Mouse (Mus musculus) forebrain, postnatal 0 days (tissue): Measurements from ENCODE around the gene Atp7a. TPM values are rescaled to one million over a fixed set of nuclear protein-coding genes. Genes with fewer than 3 reads are reported as not detected.
A peak's percentile ranks its signal among the peaks of the same experiment; 100 is the strongest.
"Not testable (repeated sequence)": the region's sequence is repeated elsewhere in the genome, so short reads cannot be mapped to it uniquely, and the experiment has no call there.

ENCODE experiments used
- ATAC-seq: fragments of 200-750 bp; cut with Nextera tagmentation; 2 replicates; pipeline ENCODE4 v1.8.0; 2017; ENCODE audit warnings: mild to moderate bottlenecking, moderate library complexity
- DNase-seq: peaks from one replicate; pipeline ENCODE4 v3.0.0-alpha.2; 2015
- H3K27ac ChIP-seq: fragments of 300-500 bp; sonication (generic); 2 replicates; pipeline ENCODE4 v1.5.1; 2014; ENCODE audit warnings: low read depth, mild to moderate bottlenecking, antibody characterized with exemption, low read length, moderate library complexity, mixed read lengths
- H3K27me3 ChIP-seq: fragments of 300-500 bp; sonication (generic); 2 replicates; pipeline ENCODE4 v1.6.1; 2014; ENCODE audit warnings: mild to moderate bottlenecking, low read length, mixed read lengths; ENCODE audit not compliant: insufficient read depth
- H3K36me3 ChIP-seq: fragments of 300-500 bp; sonication (generic); 2 replicates; pipeline ENCODE4 v1.6.1; 2014; ENCODE audit warnings: mild to moderate bottlenecking, moderate library complexity; ENCODE audit not compliant: insufficient read depth
- H3K4me1 ChIP-seq: fragments of 300-500 bp; sonication (generic); 2 replicates; pipeline ENCODE4 v1.6.1; 2014; ENCODE audit warnings: antibody characterized with exemption; ENCODE audit not compliant: insufficient read depth
- H3K4me2 ChIP-seq: fragments of 300-500 bp; sonication (generic); 2 replicates; pipeline ENCODE4 v1.6.1; 2014; ENCODE audit warnings: low read depth, mild to moderate bottlenecking, moderate library complexity
- H3K4me3 ChIP-seq: fragments of 300-500 bp; sonication (generic); 2 replicates; pipeline ENCODE4 v1.5.1; 2014; ENCODE audit warnings: low read depth, low read length, mixed read lengths
- H3K9ac ChIP-seq: fragments of 300-500 bp; sonication (generic); 2 replicates; pipeline ENCODE4 v1.6.1; 2014; ENCODE audit warnings: mild to moderate bottlenecking
- H3K9me3 ChIP-seq: fragments of 300-500 bp; sonication (generic); 2 replicates; pipeline ENCODE4 v1.6.1; 2016; ENCODE audit warnings: low read length
- CTCF ChIP-seq: sonication (generic); IDR thresholded peaks from 2 replicates; pipeline ENCODE4 v1.5.1; 2016; ENCODE audit warnings: antibody characterized with exemption, control low read depth, low read depth
- WGBS: fragments of 180-500 bp; shearing (Covaris S2); extraction: QIAGEN DNeasy Blood & Tissue Kit; methylation state at CpG from one replicate; pipeline ENCODE4 v1.1.7; 2014; 5-methylcytosine and 5-hydroxymethylcytosine counted together
- polyA plus RNA-seq: library from polyadenylated mRNA; unstranded; fragments of >200 nt; fragmentation: Nextera tagmentation; extraction: Ambion mirVana; gene quantifications from 2 replicates; pipeline ENCODE4 v1.2.1, GENCODE M21; 2015
- total RNA-seq: library from RNA; depleted of rRNA; stranded (reverse); fragments of >200 nt; gene quantifications from 2 replicates; pipeline ENCODE4 v1.2.3, GENCODE M21; 2014

The Atp7a gene
- total and polyA plus RNA-seq, 2 experiments from 2014 or later: 6.5 to 14.6 TPM

- no peaks in the 10 kb centered on the region for H3K4me1 ChIP-seq
- H3K4me3 ChIP-seq: no peak overlapping the region
- H3K27me3 ChIP-seq: no peaks in the 10 kb centered on the region
- WGBS: 76% methylated on average over 3 of the region's 3 CpGs
- H3K36me3 ChIP-seq: no peaks in the 10 kb centered on the region
- ATAC-seq: no peak
- no peak overlapping the region for H3K27ac ChIP-seq
- no peak overlapping the region for H3K4me2 ChIP-seq
- no peak for DNase-seq
- TF ChIP-seq CTCF: no peak
- H3K9me3 ChIP-seq: no peaks in the 10 kb centered on the region
- no peak overlapping the region for H3K9ac ChIP-seq
Measured at GRCm38 (mm10) chrX:106037185-106037752, 10.2 kb downstream of the Atp7a start.

- H3K9me3 ChIP-seq: no peaks in the 10 kb centered on the region
- no peak overlapping the region; the same call in 1 of the 2 replicates for H3K27ac ChIP-seq
- WGBS: 41% methylated on average over 8 of the region's 8 CpGs
- H3K4me2 ChIP-seq: no peak overlapping the region
- no peaks in the 10 kb centered on the region for H3K4me1 ChIP-seq
- H3K27me3 ChIP-seq: no peaks in the 10 kb centered on the region
- peak; percentile 43 for DNase-seq
- peak; percentile 43 for ATAC-seq
- H3K36me3 ChIP-seq: no peaks in the 10 kb centered on the region
- no peak for TF ChIP-seq CTCF
- no peak overlapping the region for H3K4me3 ChIP-seq
- no peak overlapping the region for H3K9ac ChIP-seq
Measured at GRCm38 (mm10) chrX:106043863-106044617, 17.0 kb downstream of the Atp7a start.

DNA sequence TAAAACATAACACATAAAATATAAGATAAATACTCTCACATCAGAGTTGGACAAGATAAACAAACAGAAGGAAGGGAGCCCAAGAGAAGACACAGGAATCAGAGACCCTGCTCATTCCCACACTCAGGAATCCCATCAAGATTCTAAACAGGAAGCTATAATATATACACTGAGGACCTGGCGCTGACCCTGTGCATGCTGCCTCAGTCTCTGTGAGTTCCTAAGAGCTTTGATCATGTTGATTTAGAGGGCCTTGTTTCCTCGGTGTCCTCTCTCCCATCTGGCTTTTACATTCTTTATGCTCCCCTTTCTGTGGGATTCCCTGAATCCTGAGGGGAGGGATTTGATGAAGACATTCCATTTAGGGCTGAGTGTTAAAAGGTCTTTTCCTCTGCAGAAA is 18.4 kb downstream of the Atp7a start:
- no peaks in the 10 kb centered on the region for H3K9me3 ChIP-seq
- DNase-seq (no peak), ATAC-seq (no peak)
- no peak for TF ChIP-seq CTCF
- H3K4me3 ChIP-seq: no peak overlapping the region
- no peak overlapping the region for H3K4me2 ChIP-seq
- H3K36me3 ChIP-seq: no peaks in the 10 kb centered on the region
- H3K27me3 ChIP-seq: no peaks in the 10 kb centered on the region
- H3K9ac ChIP-seq: no peak overlapping the region
- 77% methylated on average over 2 of the region's 2 CpGs for WGBS
- H3K4me1 ChIP-seq: no peaks in the 10 kb centered on the region
- H3K27ac ChIP-seq: no peak overlapping the region

GRCm38 (mm10) chrX:106045928-106046327 is 18.9 kb downstream of the Atp7a start:
- H3K4me3 ChIP-seq: no peak overlapping the region
- no peak overlapping the region for H3K4me2 ChIP-seq
- no peak overlapping the region for H3K27ac ChIP-seq
- no peak overlapping the region for H3K9ac ChIP-seq
- TF ChIP-seq CTCF: no peak
- no peaks in the 10 kb centered on the region for H3K27me3 ChIP-seq
- H3K4me1 ChIP-seq: no peaks in the 10 kb centered on the region
- no peak for ATAC-seq
- H3K36me3 ChIP-seq: no peaks in the 10 kb centered on the region
- DNase-seq: no peak
- 85% methylated on average over 9 of the region's 9 CpGs for WGBS
- no peaks in the 10 kb centered on the region for H3K9me3 ChIP-seq

- Histone ChIP-seq H3K4me2 (no peak overlapping the region), H3K9me3 (no peaks in the 10 kb centered on the region), H3K4me3 (no peak overlapping the region), H3K36me3 (no peaks in the 10 kb centered on the region), H3K27me3 (no peaks in the 10 kb centered on the region), H3K27ac (no peak overlapping the region), H3K9ac (no peak overlapping the region), H3K4me1 (no peaks in the 10 kb centered on the region)
- ATAC-seq: no peak
- DNase-seq: no peak
- no peak for TF ChIP-seq CTCF
- WGBS: 75% methylated on average over 1 of the region's 1 CpGs
Measured at GRCm38 (mm10) chrX:106048191-106048590, 21.1 kb downstream of the Atp7a start.

DNA sequence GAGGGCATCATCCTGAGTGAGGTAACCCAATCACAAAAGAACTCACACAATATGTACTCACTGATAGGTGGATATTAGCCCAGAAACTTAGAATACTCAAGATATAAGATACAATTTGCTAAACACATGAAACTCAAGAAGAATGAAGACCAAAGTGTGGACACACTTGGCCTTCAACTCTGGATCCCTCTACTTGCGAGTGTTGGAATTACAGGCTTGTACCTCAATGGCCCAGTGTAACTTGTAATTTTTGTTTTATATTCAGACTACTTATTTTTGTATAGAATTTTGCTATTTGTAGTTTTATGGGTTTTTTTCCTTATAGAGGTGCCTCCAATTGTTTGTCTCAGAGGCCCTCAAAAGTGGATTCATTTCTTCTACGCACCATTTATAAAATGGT is 50.8 kb downstream of the Atp7a start:
- 96% methylated on average over 2 of the region's 2 CpGs for WGBS
- H3K9me3 ChIP-seq, H3K4me1 ChIP-seq, H3K4me3 ChIP-seq, H3K36me3 ChIP-seq, H3K27ac ChIP-seq, H3K27me3 ChIP-seq, DNase-seq, H3K9ac ChIP-seq, ATAC-seq, H3K4me2 ChIP-seq: not testable (repeated sequence)

DNA sequence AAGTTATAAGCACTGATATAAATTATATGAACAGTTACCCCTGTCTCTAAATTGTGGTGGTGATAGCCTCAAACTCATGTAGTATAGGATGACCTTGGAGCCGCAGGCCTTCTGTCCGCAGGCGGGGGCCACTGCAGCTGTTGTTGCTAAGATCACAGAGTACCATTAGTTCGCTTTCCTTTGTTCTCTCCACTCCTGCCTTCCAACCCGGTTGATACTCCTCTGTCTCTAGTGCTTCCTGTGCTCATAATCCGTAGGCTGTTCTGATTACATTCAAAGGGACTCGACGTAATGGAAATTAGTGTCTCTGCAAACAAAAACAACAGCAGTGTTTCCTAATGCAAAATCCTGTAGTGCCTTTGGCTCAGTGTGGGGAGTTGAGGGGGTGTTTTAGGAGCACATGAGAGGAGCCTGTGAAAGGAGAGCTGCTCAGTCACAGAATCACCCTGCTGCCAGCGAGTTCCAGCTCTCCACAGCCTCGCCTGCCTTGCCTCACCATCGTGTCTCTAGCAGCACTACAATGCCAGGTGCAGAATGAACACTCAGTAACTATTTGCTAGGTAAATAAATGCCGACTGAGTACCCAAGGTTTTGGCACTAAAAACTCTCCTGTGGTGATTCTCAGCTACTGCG is 53.9 kb downstream of the Atp7a start:
- Histone ChIP-seq H3K4me3 (no peak overlapping the region), H3K9me3 (no peaks in the 10 kb centered on the region), H3K4me2 (no peak overlapping the region), H3K27me3 (no peaks in the 10 kb centered on the region), H3K9ac (no peak overlapping the region), H3K36me3 (no peaks in the 10 kb centered on the region), H3K27ac (no peak overlapping the region), H3K4me1 (no peaks in the 10 kb centered on the region)
- ATAC-seq (no peak; the same call in 1 of the 2 replicates), DNase-seq (peak; percentile 10)
- WGBS: 38% methylated on average over 13 of the region's 13 CpGs
- TF ChIP-seq CTCF: no peak
